Comparison of ENCODE assay signal across 8 mouse cellular contexts in the genomic region with DNA sequence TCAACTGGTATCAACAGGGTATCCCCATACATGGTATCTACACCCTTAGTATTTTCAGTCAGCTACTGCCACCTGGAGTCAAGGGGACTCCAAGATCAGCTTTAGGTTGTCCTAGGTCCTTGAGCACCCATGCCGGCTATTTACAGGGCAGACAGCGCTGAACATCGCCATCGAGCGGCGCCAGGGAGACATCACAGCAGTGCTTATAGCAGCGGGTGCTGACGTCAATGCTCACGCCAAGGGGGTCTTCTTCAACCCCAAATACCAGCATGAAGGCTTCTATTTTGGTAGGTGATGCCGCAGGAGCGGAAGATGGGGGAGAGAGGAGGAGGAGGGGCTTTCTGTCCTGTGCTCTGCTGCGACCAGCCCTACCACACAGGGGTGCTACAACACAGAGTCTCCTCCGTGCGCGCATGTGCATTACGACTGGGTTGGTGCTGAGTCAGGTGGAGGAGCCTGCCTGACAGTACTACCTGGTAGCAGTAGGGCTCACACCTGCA. TPM values are rescaled to one million over a fixed set of nuclear protein-coding genes. Genes with fewer than 3 reads are reported as not detected.
DNase-seq lines count a peak whose midpoint lies in the region; ATAC-seq lines count a peak whose summit lies in the region.

No protein-coding gene starts in this region.

- ATAC-seq in activated CD4-positive, CD25-positive, alpha-beta regulatory T cell, adult 4 months: peak; percentile 66
- ATAC-seq in common myeloid progenitor, adult 5-6 weeks (replicated peaks; ENCODE audit: low read depth, poor library complexity, severe bottlenecking): peak; percentile 81
- peak; percentile 89 for ATAC-seq in intestine, embryonic 14.5 days (replicated peaks; ENCODE audit: low FRiP score, low TSS enrichment, low read depth)
- peak; percentile 79 for ATAC-seq in megakaryocyte progenitor cell, adult 5-6 weeks (replicated peaks; ENCODE audit: poor library complexity)

- no peaks in the 10 kb centered on the region for H3K9me3 ChIP-seq in intestine, embryonic 14.5 days (ENCODE audit: control insufficient read depth, low read length)

- WGBS in intestine, embryonic 14.5 days: 3% methylated on average over 16 of the region's 16 CpGs

- peaks cover 14% of the 10 kb centered on the region for H3K4me1 ChIP-seq in intestine, embryonic 14.5 days (replicated peaks; ENCODE audit: control insufficient read depth, insufficient read depth, low read length)

- 0 out of 2 replicates have a peak overlapping the region, but pooled peaks have one; percentile 7 for H3K9ac ChIP-seq in intestine, embryonic 14.5 days (ENCODE audit: low read length)

- peak overlapping the region; percentile 54 for H3K4me2 ChIP-seq in intestine, embryonic 14.5 days (ENCODE audit: low read length)

- H3K27ac ChIP-seq in intestine, embryonic 14.5 days (ENCODE audit: low read depth): no peak overlapping the region

- peak; percentile 39 for DNase-seq in gastrocnemius, postnatal 10 days
- DNase-seq in intestine, embryonic 14.5 days (ENCODE audit: low spot score): peak; percentile 80
- peak; percentile 70 to 84 for DNase-seq in left cerebral cortex, adult 9 months (ENCODE audit: low spot score in 2 of 2)
- peak; percentile 79 for DNase-seq in right cerebral cortex, postnatal 25 days
- no peak for DNase-seq in spleen, postnatal 4 days (ENCODE audit: low spot score in 2 of 2)

- peak overlapping the region; percentile 25 for H3K4me3 ChIP-seq in intestine, embryonic 14.5 days (ENCODE audit: low read depth, low read length)

- H3K27me3 ChIP-seq in intestine, embryonic 14.5 days (replicated peaks; ENCODE audit: control insufficient read depth, insufficient read depth, low read length): no peaks in the 10 kb centered on the region

- H3K36me3 ChIP-seq in intestine, embryonic 14.5 days (ENCODE audit: control insufficient read depth, insufficient read depth, low read length): no peaks in the 10 kb centered on the region

RNA-seq across cellular contexts. Expression of a gene that starts 14.4 kb away (rescaled TPM):
- polyA plus RNA-seq in activated CD4-positive, CD25-positive, alpha-beta regulatory T cell, adult 4 months (2017; shearing (Covaris generic)): under 1 TPM in 1 of 2 experiments, not detected in 1; 0.09 TPM
- total RNA-seq in common myeloid progenitor, adult 5-6 weeks (2017): not detected in 2 replicates
- under 1 TPM; 0.05 to 0.07 TPM for total RNA-seq in gastrocnemius, postnatal 10 days (2021)
- polyA plus RNA-seq in intestine, embryonic 14.5 days (2014; fragmentation: Nextera tagmentation; extraction: Ambion mirVana): 0.08 and 0.15 TPM in 2 replicates
- total RNA-seq in megakaryocyte progenitor cell, adult 5-6 weeks (2015): not detected in 2 replicates
- not detected in 2 replicates for total RNA-seq in megakaryocyte progenitor cell, adult 5-6 weeks (2017)

RNA-seq across cellular contexts. Expression of a gene that starts 47.5 kb away (rescaled TPM):
- not detected for polyA plus RNA-seq in activated CD4-positive, CD25-positive, alpha-beta regulatory T cell, adult 4 months (2017; shearing (Covaris generic))
- not detected in 2 replicates for total RNA-seq in common myeloid progenitor, adult 5-6 weeks (2017)
- under 1 TPM in 1 of 2 experiments, not detected in 1; 0.16 TPM for total RNA-seq in gastrocnemius, postnatal 10 days (2021)
- polyA plus RNA-seq in intestine, embryonic 14.5 days (2014; fragmentation: Nextera tagmentation; extraction: Ambion mirVana): 0.07 TPM in 1 of 2 replicates, not detected in the other
- total RNA-seq in megakaryocyte progenitor cell, adult 5-6 weeks (2015): not detected in 2 replicates
- total RNA-seq in megakaryocyte progenitor cell, adult 5-6 weeks (2017): not detected in 2 replicates

RNA-seq across cellular contexts. Expression of a gene that starts 47.8 kb away (rescaled TPM):
- under 1 TPM in 1 of 2 experiments, not detected in 1; 0.08 TPM for polyA plus RNA-seq in activated CD4-positive, CD25-positive, alpha-beta regulatory T cell, adult 4 months (2017; shearing (Covaris generic))
- 3.8 and 7.4 TPM in 2 replicates for total RNA-seq in common myeloid progenitor, adult 5-6 weeks (2017)
- total RNA-seq in gastrocnemius, postnatal 10 days (2021): 1 to 10 TPM; 1.5 to 2.2 TPM
- polyA plus RNA-seq in intestine, embryonic 14.5 days (2014; fragmentation: Nextera tagmentation; extraction: Ambion mirVana): 0.38 TPM in 2 replicates
- total RNA-seq in megakaryocyte progenitor cell, adult 5-6 weeks (2015): not detected in 2 replicates
- 1.9 TPM in 1 of 2 replicates, not detected in the other for total RNA-seq in megakaryocyte progenitor cell, adult 5-6 weeks (2017)

RNA-seq across cellular contexts. Expression of a gene that starts 48.0 kb away (rescaled TPM):
- not detected for polyA plus RNA-seq in activated CD4-positive, CD25-positive, alpha-beta regulatory T cell, adult 4 months (2017; shearing (Covaris generic))
- not detected in 2 replicates for total RNA-seq in common myeloid progenitor, adult 5-6 weeks (2017)
- total RNA-seq in gastrocnemius, postnatal 10 days (2021): not detected
- not detected in 2 replicates for polyA plus RNA-seq in intestine, embryonic 14.5 days (2014; fragmentation: Nextera tagmentation; extraction: Ambion mirVana)
- total RNA-seq in megakaryocyte progenitor cell, adult 5-6 weeks (2015): not detected in 2 replicates
- total RNA-seq in megakaryocyte progenitor cell, adult 5-6 weeks (2017): not detected in 2 replicates

RNA-seq across cellular contexts. Expression of a gene that starts 48.0 kb away (rescaled TPM):
- polyA plus RNA-seq in activated CD4-positive, CD25-positive, alpha-beta regulatory T cell, adult 4 months (2017; shearing (Covaris generic)): not detected
- not detected in 2 replicates for total RNA-seq in common myeloid progenitor, adult 5-6 weeks (2017)
- total RNA-seq in gastrocnemius, postnatal 10 days (2021): not detected
- polyA plus RNA-seq in intestine, embryonic 14.5 days (2014; fragmentation: Nextera tagmentation; extraction: Ambion mirVana): not detected in 2 replicates
- not detected in 2 replicates for total RNA-seq in megakaryocyte progenitor cell, adult 5-6 weeks (2015)
- total RNA-seq in megakaryocyte progenitor cell, adult 5-6 weeks (2017): not detected in 2 replicates

Comparison
In these comparisons a context has a peak if more than half of its experiments do, and no peak if none do; other contexts are left out.
1. DNase-seq: peak in gastrocnemius, postnatal 10 days (single experiment), intestine, embryonic 14.5 days (single experiment), left cerebral cortex, adult 9 months (2 of 2) and right cerebral cortex, postnatal 25 days (single experiment); none in spleen, postnatal 4 days (0 of 2).
2. Peak in every context shown above with its lines, with median percentiles within 50 percentile points of each other: ATAC-seq.